Mouse (Mus musculus) cerebellum, adult 2 months (tissue): ENCODE results near the gene Kirrel3. TPM values are rescaled to one million over a fixed set of nuclear protein-coding genes. Genes with fewer than 3 reads are reported as not detected.

Experiments used
- DNase-seq, 2 experiments: peaks; one replicate each; pipeline ENCODE4 v3.0.0; 2021
- H3K27ac ChIP-seq: fragments of 200-500 bp; 2 replicates; pipeline ENCODE4 v1.5.1; 2012; ENCODE audit warnings: low read length, control low read depth, inconsistent platforms; ENCODE audit not compliant: insufficient read depth
- H3K27me3 ChIP-seq: fragments of 200-500 bp; 2 replicates; pipeline ENCODE4 v1.6.1; 2012; ENCODE audit warnings: inconsistent platforms, mild to moderate bottlenecking, low read length, moderate library complexity; ENCODE audit not compliant: control insufficient read depth, insufficient read depth
- H3K4me1 ChIP-seq: fragments of 200-500 bp; 2 replicates; pipeline ENCODE4 v1.6.1; 2011; ENCODE audit warnings: low read length; ENCODE audit not compliant: control insufficient read depth, insufficient read depth
- H3K4me3 ChIP-seq: fragments of 200-500 bp; replicated peaks from 2 replicates; pipeline ENCODE3; 2011; ENCODE audit warnings: mild to moderate bottlenecking, low read depth, low read length, control low read depth; ENCODE audit not compliant: insufficient read depth
- CTCF ChIP-seq: fragments of 200-500 bp; IDR thresholded peaks from 2 replicates; pipeline ENCODE4 v1.5.1; 2011; ENCODE audit warnings: low read depth, mild to moderate bottlenecking, control low read depth, low read length, moderate library complexity, borderline replicate concordance; ENCODE audit not compliant: insufficient read depth
- POLR2A ChIP-seq: fragments of 200-500 bp; IDR thresholded peaks from 2 replicates; pipeline ENCODE4 v1.6.1; 2011; ENCODE audit warnings: low read length, control low read depth, borderline replicate concordance; ENCODE audit not compliant: insufficient read depth
- WGBS: fragments of 180-500 bp; shearing (Covaris S2); methylation state at CpG from one replicate; pipeline ENCODE4 v1.1.7; 2018; 5-methylcytosine and 5-hydroxymethylcytosine counted together
- polyA plus RNA-seq: library from polyadenylated mRNA; depleted of rRNA; stranded (reverse); fragments of >200 nt; gene quantifications from 2 replicates; pipeline ENCODE4 v1.2.3, GENCODE M21; 2012

Kirrel3 gene
- polyA plus RNA-seq, 1 experiment, result 63.5 TPM

GRCm38 (mm10) chr9:34923134-34923931 is 437.6 kb downstream of the Kirrel3 start:
- Histone ChIP-seq H3K27ac (peak overlapping the region; percentile 10), H3K4me3 (no peak overlapping the region), H3K4me1 (peaks cover 56% of the 10 kb centered on the region), H3K27me3 (no peaks in the 10 kb centered on the region)
- 36% methylated on average over 14 of the region's 14 CpGs for WGBS
- no peak for DNase-seq
- TF ChIP-seq CTCF (no peak), POLR2A (no peak)

- TF ChIP-seq CTCF, result no peak
- no peak for TF ChIP-seq POLR2A
- Histone ChIP-seq H3K4me1 (peaks cover 47% of the 10 kb centered on the region), H3K27me3 (no peaks in the 10 kb centered on the region), H3K4me3 (no peak overlapping the region), H3K27ac (no peak overlapping the region)
- WGBS, result 88% methylated on average over 5 of the region's 5 CpGs
- no peak for DNase-seq
These were observed 439.9 kb downstream of the Kirrel3 start for GRCm38 (mm10) chr9:34925616-34926015.

- DNase-seq, result no peak
- H3K27ac ChIP-seq, result peak overlapping the region; percentile 58; the same call in 1 of the 2 replicates
- WGBS, result 11% methylated on average over 1 of the region's 1 CpGs
- TF ChIP-seq POLR2A, result no peak
- TF ChIP-seq CTCF, result no peak
- H3K4me1 ChIP-seq, result peaks cover 26% of the 10 kb centered on the region
- no peaks in the 10 kb centered on the region for H3K27me3 ChIP-seq
- no peak overlapping the region for H3K4me3 ChIP-seq
These were observed 444.7 kb downstream of the Kirrel3 start for GRCm38 (mm10) chr9:34930371-34930770.

- no peak for DNase-seq
- Histone ChIP-seq H3K27me3 (no peaks in the 10 kb centered on the region), H3K4me1 (peaks cover 31% of the 10 kb centered on the region), H3K27ac (peak overlapping the region; percentile 51; the same call in 1 of the 2 replicates), H3K4me3 (no peak overlapping the region)
- 96% methylated on average over 5 of the region's 5 CpGs for WGBS
- TF ChIP-seq CTCF (no peak), POLR2A (no peak)
These were observed 452.4 kb downstream of the Kirrel3 start for GRCm38 (mm10) chr9:34938140-34938539.

GRCm38 (mm10) chr9:34939621-34940020 is 453.9 kb downstream of the Kirrel3 start:
- H3K4me1 ChIP-seq, result peaks cover 28% of the 10 kb centered on the region
- no peaks in the 10 kb centered on the region for H3K27me3 ChIP-seq
- H3K4me3 ChIP-seq, result no peak overlapping the region
- WGBS, result 8% methylated on average over 5 of the region's 5 CpGs
- TF ChIP-seq POLR2A (no peak), CTCF (no peak)
- H3K27ac ChIP-seq, result 0 out of 2 replicates have a peak overlapping the region, but pooled peaks have one; percentile 16
- peak in 1 of 2 experiments; percentile 59 for DNase-seq

- Histone ChIP-seq H3K4me1 (peaks cover 47% of the 10 kb centered on the region), H3K4me3 (no peak overlapping the region), H3K27ac (no peak overlapping the region), H3K27me3 (no peaks in the 10 kb centered on the region)
- TF ChIP-seq POLR2A (no peak), CTCF (no peak)
- 69% methylated on average over 6 of the region's 6 CpGs for WGBS
- no peak for DNase-seq
These were observed 456.6 kb downstream of the Kirrel3 start for GRCm38 (mm10) chr9:34942122-34942831.

GRCm38 (mm10) chr9:34942996-34943395 is 457.3 kb downstream of the Kirrel3 start:
- Histone ChIP-seq H3K27ac (no peak overlapping the region), H3K4me3 (no peak overlapping the region), H3K4me1 (peaks cover 51% of the 10 kb centered on the region), H3K27me3 (no peaks in the 10 kb centered on the region)
- DNase-seq, result no peak
- TF ChIP-seq POLR2A (no peak), CTCF (no peak)
- WGBS, result 92% methylated on average over 7 of the region's 7 CpGs
